Mouse (Mus musculus) midbrain, embryonic 12.5 days (tissue): ENCODE measurements around the gene Fam243. TPM values are rescaled to one million over a fixed set of nuclear protein-coding genes. Genes with fewer than 3 reads are reported as not detected.

Source experiments
- ATAC-seq: fragments of 200-750 bp; cut with Nextera tagmentation; 2 replicates; pipeline ENCODE4 v1.8.0; 2017; ENCODE audit warnings: low read depth, moderate TSS enrichment, moderate library complexity; ENCODE audit not compliant: low FRiP score
- H3K27ac ChIP-seq: fragments of 300-500 bp; sonication (generic); replicated peaks from 2 replicates; pipeline ENCODE4 v1.5.1; 2016; ENCODE audit warnings: mild to moderate bottlenecking
- H3K27me3 ChIP-seq: fragments of 300-500 bp; sonication (generic); 2 replicates; pipeline ENCODE4 v1.6.1; 2016; ENCODE audit warnings: mild to moderate bottlenecking
- H3K36me3 ChIP-seq: fragments of 300-500 bp; sonication (generic); 2 replicates; pipeline ENCODE4 v1.6.1; 2016
- H3K4me1 ChIP-seq: fragments of 300-500 bp; sonication (generic); 2 replicates; pipeline ENCODE4 v1.6.1; 2016
- H3K4me2 ChIP-seq: fragments of 300-500 bp; sonication (generic); replicated peaks from 2 replicates; pipeline ENCODE4 v1.6.1; 2016; ENCODE audit warnings: mild to moderate bottlenecking, moderate library complexity
- H3K4me3 ChIP-seq: fragments of 300-500 bp; sonication (generic); 2 replicates; pipeline ENCODE4 v1.5.1; 2016; ENCODE audit warnings: mild to moderate bottlenecking
- H3K9ac ChIP-seq: fragments of 300-500 bp; sonication (generic); replicated peaks from 2 replicates; pipeline ENCODE4 v1.6.1; 2016; ENCODE audit warnings: mild to moderate bottlenecking, moderate library complexity
- H3K9me3 ChIP-seq: fragments of 300-500 bp; sonication (generic); 2 replicates; pipeline ENCODE4 v1.6.1; 2016; ENCODE audit warnings: mild to moderate bottlenecking
- WGBS: fragments of 180-500 bp; shearing (Covaris S2); methylation state at CpG from one replicate; pipeline ENCODE4 v1.1.7; 2016; 5-methylcytosine and 5-hydroxymethylcytosine counted together
- polyA plus RNA-seq: library from polyadenylated mRNA; unstranded; fragments of >200 nt; fragmentation: Nextera tagmentation; extraction: Ambion mirVana; gene quantifications from 2 replicates; pipeline ENCODE4 v1.2.1, GENCODE M21; 2016

Fam243 gene
- polyA plus RNA-seq, 1 experiment from 2014 or later = not detected

- 60% methylated on average over 13 of the region's 13 CpGs for WGBS
- Histone ChIP-seq H3K27ac (peak overlapping the region; percentile 30; the same call in 1 of the 2 replicates), H3K4me1 (peaks cover 9% of the 10 kb centered on the region; the same call in 1 of the 2 replicates), H3K36me3 (no peaks in the 10 kb centered on the region), H3K4me2 (no peak overlapping the region), H3K27me3 (no peaks in the 10 kb centered on the region), H3K9ac (no peak overlapping the region), H3K9me3 (no peaks in the 10 kb centered on the region), H3K4me3 (no peak overlapping the region)
- ATAC-seq = peak; percentile 38; the same call in 1 of the 2 replicates
Measured at GRCm38 (mm10) chr16:92346297-92346916, 25.2 kb upstream of the Fam243 start.

- Histone ChIP-seq H3K4me2 (no peak overlapping the region), H3K27ac (no peak overlapping the region), H3K4me1 (peaks cover 21% of the 10 kb centered on the region), H3K9ac (no peak overlapping the region), H3K9me3 (no peaks in the 10 kb centered on the region), H3K4me3 (no peak overlapping the region), H3K36me3 (no peaks in the 10 kb centered on the region), H3K27me3 (no peaks in the 10 kb centered on the region)
- no peak for ATAC-seq
- 73% methylated on average over 11 of the region's 11 CpGs for WGBS
Measured at GRCm38 (mm10) chr16:92345177-92345576, 23.9 kb upstream of the Fam243 start.

GRCm38 (mm10) chr16:92340612-92341511, 19.6 kb upstream of the Fam243 start:
- H3K27me3 ChIP-seq = 0 out of 2 replicates have a peak, but pooled peaks cover under 1% of the 10 kb centered on the region
- 0 out of 2 replicates have a peak overlapping the region, but pooled peaks have one; percentile 28 for H3K9ac ChIP-seq
- no peaks in the 10 kb centered on the region for H3K36me3 ChIP-seq
- peaks cover 14% of the 10 kb centered on the region for H3K4me1 ChIP-seq
- H3K4me2 ChIP-seq = peak overlapping the region; percentile 53
- H3K4me3 ChIP-seq = peak overlapping the region; percentile 30
- H3K9me3 ChIP-seq = no peaks in the 10 kb centered on the region
- peak; percentile 81 for ATAC-seq
- H3K27ac ChIP-seq = no peak overlapping the region
- 27% methylated on average over 27 of the region's 27 CpGs for WGBS

- peak; percentile 68 for ATAC-seq
Measured at GRCm38 (mm10) chr16:92336280-92336679, 15.0 kb upstream of the Fam243 start.

GRCm38 (mm10) chr16:92334600-92334999, 13.4 kb upstream of the Fam243 start:
- 69% methylated on average over 9 of the region's 9 CpGs for WGBS
- Histone ChIP-seq H3K9me3 (no peaks in the 10 kb centered on the region), H3K27me3 (peaks cover 16% of the 10 kb centered on the region), H3K27ac (no peak overlapping the region), H3K4me2 (no peak overlapping the region), H3K36me3 (no peaks in the 10 kb centered on the region), H3K9ac (no peak overlapping the region), H3K4me1 (0 out of 2 replicates have a peak, but pooled peaks cover 2% of the 10 kb centered on the region), H3K4me3 (no peak overlapping the region)
- ATAC-seq = no peak

More at GRCm38 (mm10) chr16:92336280-92336679, 15.0 kb upstream of the Fam243 start:
- no peak overlapping the region for H3K4me3 ChIP-seq
- peaks cover 16% of the 10 kb centered on the region for H3K27me3 ChIP-seq
- no peak overlapping the region for H3K9ac ChIP-seq
- no peak overlapping the region for H3K27ac ChIP-seq
- H3K9me3 ChIP-seq = no peaks in the 10 kb centered on the region
- peaks cover 13% of the 10 kb centered on the region for H3K4me1 ChIP-seq
- WGBS = 6% methylated on average over 9 of the region's 9 CpGs
- no peak overlapping the region for H3K4me2 ChIP-seq
- no peaks in the 10 kb centered on the region for H3K36me3 ChIP-seq

- no peak overlapping the region for H3K27ac ChIP-seq
- 0 out of 2 replicates have a peak, but pooled peaks cover 2% of the 10 kb centered on the region for H3K4me1 ChIP-seq
- WGBS = 82% methylated on average over 5 of the region's 5 CpGs
- no peak overlapping the region for H3K4me3 ChIP-seq
- H3K9me3 ChIP-seq = no peaks in the 10 kb centered on the region
- ATAC-seq = no peak
- no peaks in the 10 kb centered on the region for H3K36me3 ChIP-seq
- H3K9ac ChIP-seq = no peak overlapping the region
- H3K27me3 ChIP-seq = peaks cover 16% of the 10 kb centered on the region
- no peak overlapping the region for H3K4me2 ChIP-seq
Measured at GRCm38 (mm10) chr16:92330966-92331365, 9.7 kb upstream of the Fam243 start.

- no peak overlapping the region for H3K4me3 ChIP-seq
- H3K4me1 ChIP-seq = peaks cover 20% of the 10 kb centered on the region
- no peak overlapping the region for H3K4me2 ChIP-seq
- no peak for ATAC-seq
- H3K27ac ChIP-seq = no peak overlapping the region
- no peak overlapping the region for H3K9ac ChIP-seq
- no peaks in the 10 kb centered on the region for H3K36me3 ChIP-seq
- H3K9me3 ChIP-seq = no peaks in the 10 kb centered on the region
- 93% methylated on average over 10 of the region's 10 CpGs for WGBS
- no peaks in the 10 kb centered on the region for H3K27me3 ChIP-seq
Measured at GRCm38 (mm10) chr16:92327911-92328310, 6.7 kb upstream of the Fam243 start.

GRCm38 (mm10) chr16:92325062-92325406, 3.8 kb upstream of the Fam243 start:
- Histone ChIP-seq H3K9ac (no peak overlapping the region), H3K4me3 (no peak overlapping the region), H3K4me1 (peaks cover 19% of the 10 kb centered on the region), H3K27ac (peak overlapping the region; percentile 56), H3K9me3 (no peaks in the 10 kb centered on the region), H3K27me3 (no peaks in the 10 kb centered on the region), H3K36me3 (no peaks in the 10 kb centered on the region), H3K4me2 (no peak overlapping the region)
- 6% methylated on average over 1 of the region's 1 CpGs for WGBS
- ATAC-seq = peak; percentile 69

GRCm38 (mm10) chr16:92324309-92325061, 3.2 kb upstream of the Fam243 start:
- 29% methylated on average over 7 of the region's 7 CpGs for WGBS
- ATAC-seq = peak; percentile 69

GRCm38 (mm10) chr16:92320361-92320760, 880 bp downstream of the Fam243 start:
- no peak overlapping the region for H3K27ac ChIP-seq
- ATAC-seq = no peak
- no peaks in the 10 kb centered on the region for H3K9me3 ChIP-seq
- H3K4me2 ChIP-seq = no peak overlapping the region
- H3K4me1 ChIP-seq = peaks cover 15% of the 10 kb centered on the region
- H3K9ac ChIP-seq = no peak overlapping the region
- H3K4me3 ChIP-seq = no peak overlapping the region
- no peaks in the 10 kb centered on the region for H3K27me3 ChIP-seq
- no peaks in the 10 kb centered on the region for H3K36me3 ChIP-seq
- WGBS = 85% methylated on average over 3 of the region's 3 CpGs

More at GRCm38 (mm10) chr16:92324309-92325061, 3.2 kb upstream of the Fam243 start:
- Histone ChIP-seq H3K4me3 (no peak overlapping the region), H3K4me1 (peaks cover 19% of the 10 kb centered on the region), H3K27me3 (no peaks in the 10 kb centered on the region), H3K36me3 (no peaks in the 10 kb centered on the region), H3K4me2 (no peak overlapping the region), H3K27ac (peak overlapping the region; percentile 56), H3K9ac (no peak overlapping the region), H3K9me3 (no peaks in the 10 kb centered on the region)

- Histone ChIP-seq H3K27me3 (no peaks in the 10 kb centered on the region), H3K4me3 (no peak overlapping the region), H3K4me2 (no peak overlapping the region), H3K4me1 (peaks cover 7% of the 10 kb centered on the region), H3K9ac (no peak overlapping the region), H3K36me3 (no peaks in the 10 kb centered on the region), H3K9me3 (no peaks in the 10 kb centered on the region), H3K27ac (no peak overlapping the region)
- no peak for ATAC-seq
- 69% methylated on average over 20 of the region's 20 CpGs for WGBS
Measured at GRCm38 (mm10) chr16:92319353-92320109, 1.7 kb downstream of the Fam243 start.
